Mouse (Mus musculus) mouse trophoblast stem cell (cell line): ENCODE results near the gene Sap30bp.

Experiments used
- in situ Hi-C, 2 experiments: fragments of 300-500 bp; cut with MseI, MboI; formaldehyde crosslinking; loops; 2 replicates in 1 of 2; 3 replicates in 1 of 2; pipeline ENCODE4 v1.15.1; 2025

The Sap30bp gene

DNA sequence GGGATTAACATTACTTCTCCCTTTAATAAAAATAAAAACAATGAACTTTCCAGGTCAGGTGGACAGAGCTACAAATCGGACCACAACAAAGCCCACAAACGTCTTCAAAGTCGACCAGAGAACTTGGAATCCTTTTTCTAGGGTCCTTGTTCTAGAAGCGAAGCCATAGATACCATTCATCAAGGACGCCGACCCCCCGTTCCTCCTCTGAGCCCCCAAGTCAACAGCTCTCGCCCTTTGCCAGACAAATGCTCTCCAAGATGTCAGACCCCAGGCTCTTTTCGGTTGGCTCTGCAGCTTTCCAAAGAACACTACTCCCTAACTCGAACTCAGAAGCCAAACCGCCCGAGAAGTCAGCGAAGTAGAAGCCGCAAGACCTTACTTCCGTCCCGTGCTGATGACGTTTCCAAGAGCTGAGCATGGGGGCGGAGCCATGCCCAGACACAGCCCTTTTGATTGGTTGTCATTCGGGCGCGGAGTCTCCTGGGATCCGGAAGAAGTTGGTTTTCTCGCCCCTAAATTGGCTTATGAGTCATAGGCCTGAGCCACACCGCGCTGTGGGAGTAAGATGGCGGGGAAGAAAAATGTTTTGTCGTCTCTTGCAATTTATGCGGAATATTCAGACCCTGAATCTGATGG, at the start of gene Sap30bp, which contains the start of gene Recql5:
Sap30bp (plus strand) TSS at position 175 of the 639 bp plus-strand sequence.
Recql5 (minus strand) TSS at position 370 of the 639 bp plus-strand sequence.
- in situ Hi-C loops, result no loop called here

DNA sequence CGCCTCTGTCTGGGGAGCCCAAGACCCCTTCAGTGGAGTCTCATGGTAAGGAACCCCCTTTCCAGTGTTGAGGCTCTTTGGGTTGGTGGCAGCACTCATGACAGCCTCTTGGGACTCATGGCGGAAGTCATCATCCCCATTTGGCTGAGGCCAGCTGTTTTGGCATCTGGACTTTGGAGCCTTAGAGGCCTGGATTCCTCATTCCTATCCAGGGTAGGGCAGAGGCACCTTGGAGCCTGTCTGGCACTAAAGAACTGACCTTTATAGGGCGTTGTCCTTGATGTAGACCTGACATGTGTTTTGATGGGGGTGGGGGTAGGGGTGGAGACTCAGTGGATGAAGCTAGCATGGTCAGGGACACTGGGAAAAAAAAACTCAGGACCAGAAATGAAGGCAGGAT, 48.7 kb upstream of the Sap30bp start:
- in situ Hi-C loops, result no loop called here

DNA sequence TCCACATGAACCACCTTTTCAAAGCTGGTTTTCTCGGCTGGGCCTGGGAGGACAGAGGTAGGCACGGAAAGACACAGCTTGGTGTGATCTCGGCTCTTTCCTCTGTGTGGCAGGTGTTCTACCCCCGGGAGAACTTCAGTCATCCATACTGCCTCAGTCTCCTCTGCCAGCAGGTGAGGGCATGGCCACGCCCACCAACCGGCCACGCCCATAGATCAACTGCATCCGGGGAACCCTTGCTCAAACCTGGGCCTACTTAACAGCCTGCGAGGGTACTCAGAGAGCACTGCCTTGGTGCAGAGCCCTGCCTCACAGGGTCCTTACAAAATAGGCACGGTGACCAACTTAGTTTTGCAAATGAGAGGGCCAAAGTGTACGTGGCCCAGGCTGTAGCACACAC, 47.8 kb upstream of the Sap30bp start:
- in situ Hi-C loops, result no loop called here

DNA sequence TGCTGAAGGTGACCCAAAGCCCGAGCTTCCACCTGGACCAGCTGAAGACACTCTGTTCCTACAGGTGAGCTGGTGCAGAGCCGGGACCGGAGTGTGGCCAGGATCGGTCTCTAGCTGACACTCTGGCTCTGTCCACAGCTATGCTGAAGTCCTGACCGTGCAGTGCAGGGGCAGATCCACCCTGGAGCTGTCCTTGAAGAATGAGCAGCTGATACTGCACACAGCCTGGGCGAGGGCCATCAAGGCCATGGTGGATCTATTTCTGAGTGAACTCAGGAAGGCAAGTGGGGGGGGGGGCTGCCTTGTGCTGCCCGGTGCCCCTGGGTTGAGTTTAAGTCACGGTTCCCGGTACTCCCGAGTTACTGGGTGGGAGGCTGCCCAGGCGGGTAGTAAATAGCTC, 46.6 kb upstream of the Sap30bp start:
- in situ Hi-C loops, result no loop called here

DNA sequence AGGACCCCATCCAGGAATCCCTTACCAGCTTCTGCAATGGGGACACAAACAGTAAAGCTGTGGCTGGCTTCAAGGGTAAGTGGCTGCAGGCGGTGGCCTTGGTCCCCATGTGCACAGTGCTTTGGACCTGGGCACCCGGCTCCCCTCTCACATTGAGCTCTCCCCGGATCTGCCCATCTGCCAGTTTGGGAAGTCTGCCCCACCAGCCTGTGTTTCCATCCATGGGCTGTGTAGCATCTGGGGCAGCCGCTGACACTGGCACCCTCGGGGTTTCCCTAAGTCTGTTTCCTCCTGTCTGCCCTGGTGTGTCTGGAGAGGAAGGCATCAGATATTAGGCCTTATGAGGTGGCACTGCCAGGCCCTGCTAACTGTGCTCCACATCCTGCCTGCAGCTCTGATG, 45.1 kb upstream of the Sap30bp start:
- in situ Hi-C loops, result no loop called here

DNA sequence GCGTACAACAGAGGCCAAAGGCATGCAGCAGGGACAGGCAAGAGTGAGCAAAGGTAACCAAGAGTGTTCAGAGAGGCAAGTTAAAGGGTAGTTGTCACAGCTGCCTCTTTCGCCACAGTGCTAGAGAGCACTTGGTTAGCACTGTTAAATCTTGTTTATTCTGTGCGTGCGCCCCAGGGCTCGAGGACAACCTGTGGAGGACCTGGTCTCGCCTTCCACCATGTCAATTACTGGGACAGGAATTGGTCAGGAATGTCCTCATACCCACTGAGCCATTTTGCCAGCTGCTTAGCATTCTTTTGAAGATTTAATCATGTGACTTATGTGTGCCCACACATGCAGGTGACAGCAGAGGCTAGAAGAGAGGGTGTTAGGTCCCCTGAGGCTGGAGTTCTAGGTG, 43.9 kb upstream of the Sap30bp start:
- in situ Hi-C loops, result no loop called here

DNA sequence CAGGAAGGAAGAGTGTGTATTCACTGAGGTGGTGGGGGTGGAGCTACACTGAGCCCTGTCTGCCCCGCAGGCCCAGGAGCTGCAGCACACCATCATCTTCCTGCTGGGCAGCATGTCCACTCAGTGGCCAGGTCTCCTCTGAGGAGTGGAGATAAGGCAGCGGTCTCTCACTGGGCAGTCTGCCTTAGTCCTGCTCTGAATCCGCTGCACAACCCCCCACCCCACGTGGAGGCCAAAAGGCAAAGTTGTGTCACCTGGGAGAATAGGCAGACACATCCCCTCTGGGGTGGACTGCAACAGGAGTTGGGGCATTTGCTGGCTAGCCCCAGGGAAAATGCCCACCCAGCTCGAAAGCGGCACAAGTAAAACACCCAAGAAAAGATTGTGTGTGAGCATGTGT, 40.9 kb upstream of the Sap30bp start:
- in situ Hi-C loops, result no loop called here

DNA sequence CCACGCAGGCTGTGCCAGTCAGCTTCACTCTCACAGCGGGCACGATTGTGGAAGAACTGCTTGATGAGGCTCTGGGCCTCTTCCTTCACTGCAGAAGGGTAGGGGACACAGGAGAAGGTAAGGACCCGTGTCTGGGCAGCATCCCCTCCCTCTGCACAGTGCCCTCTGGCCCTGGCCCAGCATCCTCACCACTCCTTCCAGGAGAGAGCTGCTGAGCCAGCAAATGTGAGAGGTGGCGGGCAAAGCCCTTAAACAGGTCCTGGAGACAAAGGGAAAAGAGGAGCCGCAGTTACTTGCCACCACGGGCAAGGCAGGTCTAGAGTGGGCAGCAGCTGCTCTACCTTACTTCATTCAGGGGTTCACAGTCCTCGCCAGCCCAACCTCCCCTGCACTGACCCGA, 40.0 kb upstream of the Sap30bp start:
- in situ Hi-C loops, result no loop called here

DNA sequence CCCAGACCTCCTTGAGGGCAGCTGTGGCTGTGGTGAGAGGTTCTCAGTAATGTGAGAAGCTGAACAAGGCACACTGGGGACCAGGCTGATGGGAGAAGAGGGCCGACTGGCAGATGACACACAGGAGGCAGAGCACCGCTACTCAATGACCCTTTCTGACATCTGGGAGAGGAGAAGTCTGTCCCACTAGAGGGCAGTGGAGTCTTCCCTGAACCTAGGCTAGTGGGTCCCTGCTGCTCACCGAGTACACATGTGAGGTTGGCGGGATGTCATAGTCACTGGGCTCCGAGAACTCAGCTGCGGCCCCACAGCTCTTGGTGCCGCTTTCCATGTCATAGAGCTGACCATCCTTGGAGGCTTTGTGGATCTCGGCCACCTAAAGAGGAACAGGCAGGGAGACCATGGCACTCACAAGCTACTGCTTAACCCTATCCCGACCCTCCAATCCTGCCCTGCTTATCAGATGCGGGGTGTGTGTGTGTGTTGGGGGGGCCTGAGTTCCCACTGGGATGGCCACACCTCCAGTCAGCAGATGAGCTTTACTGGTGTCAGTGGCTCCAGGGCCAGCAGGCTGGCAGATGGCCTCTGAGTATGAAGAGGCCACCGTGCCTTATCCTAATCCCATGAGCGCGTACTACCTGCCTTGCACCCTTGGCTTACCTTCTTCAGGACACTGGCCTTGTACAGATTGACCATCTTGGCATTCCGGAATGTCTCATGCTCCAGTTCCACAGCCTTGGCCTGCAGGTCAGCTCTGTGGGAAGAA, 38.1 kb upstream of the Sap30bp start:
- in situ Hi-C loops, result no loop called here

DNA sequence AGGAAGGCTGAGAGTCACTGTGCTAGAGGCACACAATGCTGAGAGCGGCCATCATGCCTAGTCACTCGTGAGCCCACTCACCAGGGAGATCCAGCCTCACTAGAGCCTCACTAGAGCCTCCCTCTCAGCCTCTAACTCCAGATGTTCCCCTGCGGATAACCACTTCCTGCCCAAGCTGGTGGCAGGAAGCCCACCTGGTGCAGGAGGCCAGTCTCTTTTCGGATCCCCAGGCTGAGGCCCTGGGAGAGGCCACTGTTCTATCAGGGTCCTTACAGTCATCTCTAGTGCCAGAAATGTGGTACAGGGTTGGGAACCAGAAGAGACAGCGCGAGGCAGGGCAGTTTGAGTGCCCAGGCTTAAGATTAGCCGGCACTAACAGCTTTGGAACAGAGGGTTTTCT, 34.6 kb upstream of the Sap30bp start:
- in situ Hi-C loops, result no loop called here

DNA sequence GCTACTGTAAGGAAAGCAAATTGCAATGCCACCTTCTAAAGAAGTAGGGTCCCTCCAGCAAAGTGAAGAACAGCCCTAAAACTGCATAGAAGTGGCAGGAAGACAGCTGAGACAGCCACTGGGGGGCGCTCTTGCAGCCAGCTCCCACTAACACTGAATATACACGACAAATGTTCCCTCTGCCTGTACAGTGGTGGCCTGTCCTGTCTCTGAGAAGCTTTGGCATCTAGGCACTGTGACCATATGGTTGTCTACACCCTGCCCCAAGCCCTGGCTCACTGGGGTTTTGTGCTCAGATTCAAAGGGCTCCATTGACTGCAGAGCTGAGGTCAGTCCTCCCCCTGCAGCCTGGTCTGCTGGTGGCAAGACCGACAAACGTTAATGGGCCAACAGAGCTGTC, 34.2 kb upstream of the Sap30bp start:
- in situ Hi-C loops, result no loop called here

DNA sequence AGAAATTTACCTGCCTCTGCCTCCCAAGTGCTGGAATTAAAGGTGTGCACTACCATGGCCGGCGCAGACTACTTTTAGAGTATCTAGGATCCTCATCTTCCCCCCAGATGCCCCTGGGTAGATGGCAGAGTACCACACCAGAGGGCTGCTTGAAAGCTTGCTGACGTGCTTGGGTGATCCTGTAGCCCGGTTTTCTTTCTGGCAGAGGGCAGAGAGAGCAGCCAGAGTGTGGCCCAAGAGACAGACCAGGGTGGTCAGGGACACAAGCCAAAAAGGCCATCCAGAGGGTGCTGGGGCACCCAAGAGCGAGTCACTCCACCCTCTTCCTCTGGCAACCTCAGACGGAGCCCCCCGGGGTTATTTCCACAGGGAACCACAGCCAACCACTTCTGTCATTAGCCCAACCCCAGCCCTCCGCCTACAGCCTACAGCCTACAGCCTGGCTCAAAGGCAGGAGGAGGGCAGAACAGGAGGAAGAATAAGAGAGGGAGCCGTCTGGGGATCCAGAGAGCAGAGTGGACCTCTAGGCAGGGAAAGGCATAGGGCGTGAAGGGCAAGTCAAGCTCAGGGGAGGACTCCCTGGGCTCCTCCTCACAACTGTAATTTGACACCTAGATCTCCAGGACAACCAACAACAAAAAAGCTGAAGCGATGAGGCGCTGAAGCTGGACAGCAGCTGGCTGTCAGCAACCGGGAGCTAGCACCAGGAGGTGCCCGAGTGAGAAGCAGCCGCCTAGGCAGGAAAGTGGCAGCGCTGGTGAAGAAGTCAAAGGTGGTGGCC, 33.4 kb upstream of the Sap30bp start, which contains the start of gene Smim5:
Smim5 (plus strand) TSS at position 481 of the 781 bp plus-strand sequence.
- in situ Hi-C loops, result no loop called here

DNA sequence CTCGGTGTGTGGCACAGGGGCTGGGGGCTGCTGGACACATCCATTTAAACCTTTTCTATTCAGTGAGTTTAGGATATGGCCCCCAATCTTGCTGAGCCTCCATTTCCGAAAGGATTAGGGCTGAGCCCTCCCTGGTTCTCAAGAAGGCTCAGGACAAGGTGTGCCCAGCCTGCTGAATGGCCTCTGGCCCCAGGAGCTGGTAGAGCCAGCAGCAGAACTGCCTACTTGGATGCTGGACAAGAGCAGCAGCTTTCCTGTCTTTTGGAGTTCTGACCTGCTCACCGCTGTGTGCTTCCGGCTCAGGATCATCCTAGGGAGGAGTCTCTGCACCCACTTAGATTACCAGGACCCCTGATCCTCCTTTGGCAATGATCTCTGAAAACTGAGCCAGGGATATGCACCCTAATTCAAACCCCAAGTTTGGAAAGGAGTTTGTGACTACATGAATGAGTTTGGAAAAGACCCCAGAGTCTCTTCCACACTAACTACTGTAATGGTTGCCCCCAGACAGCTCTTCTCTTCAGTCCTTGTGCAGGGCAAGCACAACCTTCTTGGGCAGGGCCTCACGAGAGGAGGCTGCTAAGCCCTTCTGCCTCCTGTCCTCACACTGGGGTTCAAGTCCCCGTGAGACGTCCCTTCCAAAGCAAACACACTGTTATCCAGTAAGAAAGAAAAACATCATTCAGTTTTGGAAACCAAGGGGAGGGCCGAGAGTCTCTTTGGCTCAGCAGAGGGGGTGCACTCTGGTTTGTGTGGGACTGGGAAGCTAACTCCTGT, 32.3 kb upstream of the Sap30bp start:
- in situ Hi-C loops, result no loop called here

DNA sequence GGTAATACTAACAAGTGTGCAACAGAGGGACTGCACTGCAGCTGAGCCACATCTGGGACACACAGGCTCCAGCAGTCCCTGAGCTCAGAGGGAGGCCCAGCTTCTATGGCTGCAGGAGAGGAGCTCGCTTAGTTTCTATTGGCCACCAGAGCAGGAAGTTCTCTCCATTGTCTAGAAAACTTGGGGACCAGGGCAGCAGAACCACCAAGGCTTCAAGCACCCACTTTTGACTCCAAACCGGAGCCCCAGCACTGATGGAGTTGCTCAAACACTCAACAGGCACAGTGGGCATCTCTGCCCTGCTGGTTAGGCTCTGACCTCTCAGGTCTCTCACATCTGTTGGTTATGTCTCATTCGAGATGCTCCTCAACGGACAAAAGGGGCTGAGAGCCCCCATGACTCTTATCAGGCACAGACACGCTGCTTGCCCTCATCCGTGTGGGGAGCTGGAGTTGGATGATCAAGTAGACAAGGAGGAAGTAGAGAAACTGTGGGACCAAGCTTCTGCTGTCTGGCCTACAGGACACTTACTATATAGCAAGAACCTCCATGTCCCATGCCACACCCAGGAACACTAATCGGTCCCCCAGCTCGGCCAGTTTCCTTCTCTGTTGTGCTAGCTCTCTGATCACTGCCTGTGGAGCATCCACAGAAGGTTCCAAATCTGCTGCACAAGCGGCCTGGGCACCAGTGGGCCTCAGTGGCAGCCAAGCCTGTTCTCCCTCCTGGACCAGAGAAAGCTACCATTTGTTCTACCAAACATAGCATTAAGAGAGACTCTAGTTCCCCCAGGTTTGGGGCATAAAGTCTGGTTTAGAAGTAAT, 31.5 kb upstream of the Sap30bp start:
- in situ Hi-C loops, result no loop called here

DNA sequence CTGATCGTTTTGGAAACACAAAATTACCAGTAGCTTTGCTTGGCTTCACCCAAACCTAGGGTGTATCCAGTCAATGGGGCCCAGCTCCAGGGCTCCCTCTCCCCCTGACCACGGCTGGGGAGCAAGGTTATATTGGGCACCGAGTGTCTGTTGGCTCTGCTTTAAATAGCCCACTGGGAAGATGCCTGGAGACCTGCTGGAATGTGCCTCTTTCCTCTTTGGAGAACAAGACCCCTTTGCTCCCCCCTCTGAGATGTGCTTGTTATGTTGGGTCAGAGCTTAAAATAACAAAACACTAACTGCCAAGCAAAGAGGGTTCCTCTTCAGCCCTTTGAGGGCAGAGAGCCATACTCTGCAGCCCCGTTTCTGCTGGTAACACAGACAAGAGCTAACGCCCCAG, 30.9 kb upstream of the Sap30bp start:
- in situ Hi-C loops, result no loop called here

DNA sequence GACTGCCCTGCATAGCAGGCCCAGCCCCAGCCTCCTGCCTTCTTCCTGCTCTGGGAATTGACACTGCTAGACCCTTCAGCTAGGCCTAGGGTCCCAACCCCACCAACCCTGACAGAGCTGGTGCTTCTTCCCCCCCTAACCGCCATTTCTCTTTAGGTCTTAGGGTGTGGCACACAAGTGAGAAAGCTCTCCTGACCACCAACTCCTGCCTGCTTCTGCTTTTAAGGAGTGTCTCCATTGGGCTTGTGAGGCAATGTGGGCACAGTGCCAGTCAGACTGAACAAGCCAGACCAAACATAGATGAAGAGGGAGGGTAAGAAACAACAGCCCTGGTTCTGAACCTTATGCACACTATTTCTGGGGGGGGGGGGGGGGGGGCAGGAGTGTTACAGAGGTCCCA, 30.3 kb upstream of the Sap30bp start:
- in situ Hi-C loops, result no loop called here

DNA sequence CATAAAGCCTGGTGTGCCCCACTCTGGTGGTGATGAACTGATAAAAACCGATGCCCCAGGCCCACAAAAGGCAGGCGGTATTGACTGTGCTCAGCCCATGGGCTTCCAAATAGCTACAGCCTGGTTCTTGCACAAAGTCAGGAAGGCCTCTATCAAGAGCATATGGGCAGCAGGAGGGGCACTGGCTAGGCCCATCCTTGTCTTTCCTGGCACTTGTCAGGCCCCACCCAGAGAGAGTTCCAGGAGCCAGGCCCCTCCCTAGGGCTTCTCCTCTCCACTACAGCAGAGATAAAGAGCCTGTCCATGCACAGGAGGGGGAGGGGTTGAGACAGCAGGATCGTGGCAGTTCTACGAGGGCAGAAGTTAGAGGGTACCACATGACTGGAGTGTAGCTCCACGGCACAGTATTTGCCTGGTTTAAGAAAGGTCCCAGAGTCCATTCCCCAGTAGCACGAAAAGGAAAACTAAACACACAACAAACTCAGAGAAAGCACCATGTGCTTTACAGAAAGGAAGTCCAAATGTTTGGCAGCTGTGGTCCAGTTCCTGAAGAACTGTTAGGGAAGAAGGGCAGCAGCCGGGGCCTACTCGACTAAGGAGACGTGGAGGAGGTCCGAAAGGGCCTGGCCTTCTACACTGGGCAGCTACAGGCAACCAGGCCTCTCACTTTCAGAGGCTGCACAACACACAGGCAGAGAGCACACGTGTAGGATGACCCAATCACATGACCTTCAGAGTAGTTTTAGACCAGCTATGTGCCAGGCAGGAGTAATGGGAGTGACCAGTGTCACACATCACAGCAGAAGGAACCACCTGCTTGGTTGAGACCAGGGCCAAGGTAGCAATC, 29.5 kb upstream of the Sap30bp start:
- in situ Hi-C loops, result no loop called here

DNA sequence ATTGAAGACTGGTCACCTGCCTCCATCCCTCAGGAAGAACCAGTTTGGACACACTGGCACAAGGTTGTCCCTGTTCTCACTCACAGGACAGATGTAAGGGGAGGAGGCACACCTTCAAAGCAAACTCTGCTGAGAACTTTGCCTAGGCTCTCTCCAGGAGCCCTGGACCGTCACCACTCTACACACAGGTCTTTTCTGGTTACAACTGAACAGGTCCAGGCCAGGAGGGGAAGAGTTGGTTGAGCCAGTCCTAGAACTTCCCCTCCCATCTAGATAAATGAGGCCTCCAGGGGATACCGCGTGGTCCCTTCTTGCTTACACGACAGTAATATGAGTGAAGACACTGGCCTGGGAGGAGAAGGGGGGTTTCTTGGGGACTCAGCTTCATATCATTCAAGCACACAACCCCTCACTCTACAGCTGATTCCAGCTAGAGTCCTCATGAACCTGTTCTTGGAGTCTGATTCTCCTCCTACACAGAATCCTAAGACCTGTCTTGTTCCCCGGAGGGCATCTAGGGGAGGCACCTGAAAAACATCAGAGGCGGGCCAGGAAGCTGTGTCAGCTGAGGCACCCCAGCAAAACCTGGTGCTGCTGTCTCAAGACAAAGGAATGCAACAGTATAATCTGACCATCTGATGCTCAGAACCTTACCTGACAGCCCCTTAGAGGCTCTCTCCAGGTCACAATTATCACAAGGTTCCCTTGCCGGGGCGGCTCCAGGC, 28.7 kb upstream of the Sap30bp start:
- in situ Hi-C loops, result no loop called here
